Mouse (Mus musculus) brain, embryonic 14.5 days (tissue): ENCODE results near the gene Asb3. TPM values are rescaled to one million over a fixed set of nuclear protein-coding genes. Genes with fewer than 3 reads are reported as not detected.
"Not testable (repeated sequence)": the region's sequence is repeated elsewhere in the genome, so short reads cannot be mapped to it uniquely, and the experiment has no call there.

Source experiments
- DNase-seq: peaks from one replicate; pipeline ENCODE4 v3.0.0-alpha.2; 2011; ENCODE audit warnings: low read depth
- CTCF ChIP-seq: fragments of 200-500 bp; IDR thresholded peaks from 2 replicates; pipeline ENCODE4 v1.5.1; 2012; ENCODE audit warnings: inconsistent platforms, mild to moderate bottlenecking, moderate library complexity, borderline replicate concordance; ENCODE audit not compliant: insufficient read depth, insufficient read length; ENCODE audit errors: extremely low read depth
- POLR2A ChIP-seq: fragments of 200-500 bp; IDR thresholded peaks from 2 replicates; pipeline ENCODE4 v1.6.1; 2012; ENCODE audit warnings: mild to moderate bottlenecking, inconsistent platforms, borderline replicate concordance; ENCODE audit not compliant: poor library complexity, insufficient read depth, insufficient read length, severe bottlenecking; ENCODE audit errors: extremely low read depth
- polyA plus RNA-seq: library from polyadenylated mRNA; depleted of rRNA; stranded (reverse); fragments of >200 nt; gene quantifications from 2 replicates; pipeline ENCODE4 v1.2.3, GENCODE M21; 2012

Asb3 gene
- polyA plus RNA-seq, 1 experiment, result 11.4 TPM

DNA sequence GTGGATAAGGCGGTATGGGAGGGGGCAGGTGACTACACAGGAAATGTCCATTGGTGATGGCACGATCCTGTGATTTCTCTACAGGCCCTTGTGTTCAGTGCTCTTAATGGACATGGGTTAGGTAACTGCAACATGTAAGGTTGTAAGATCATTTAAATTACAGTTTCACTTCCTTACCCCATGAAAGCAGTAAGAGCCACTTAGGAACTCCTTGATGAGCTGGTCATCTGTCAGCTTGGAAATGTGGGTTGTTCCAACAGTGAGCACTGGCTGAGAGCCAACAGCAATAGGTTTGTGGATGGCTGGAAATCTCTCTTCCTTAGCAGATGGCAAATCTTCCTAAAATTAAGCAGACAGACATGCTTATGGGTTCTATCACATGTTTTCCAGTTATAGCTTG is 58.3 kb downstream of the Asb3 start:
- peak; percentile 12 for DNase-seq
- no peak for TF ChIP-seq POLR2A
- TF ChIP-seq CTCF, result no peak

- no peak for TF ChIP-seq POLR2A
- no peak for TF ChIP-seq CTCF
Observed at GRCm38 (mm10) chr11:30952829-30953228, 67.6 kb downstream of the Asb3 start.

DNA sequence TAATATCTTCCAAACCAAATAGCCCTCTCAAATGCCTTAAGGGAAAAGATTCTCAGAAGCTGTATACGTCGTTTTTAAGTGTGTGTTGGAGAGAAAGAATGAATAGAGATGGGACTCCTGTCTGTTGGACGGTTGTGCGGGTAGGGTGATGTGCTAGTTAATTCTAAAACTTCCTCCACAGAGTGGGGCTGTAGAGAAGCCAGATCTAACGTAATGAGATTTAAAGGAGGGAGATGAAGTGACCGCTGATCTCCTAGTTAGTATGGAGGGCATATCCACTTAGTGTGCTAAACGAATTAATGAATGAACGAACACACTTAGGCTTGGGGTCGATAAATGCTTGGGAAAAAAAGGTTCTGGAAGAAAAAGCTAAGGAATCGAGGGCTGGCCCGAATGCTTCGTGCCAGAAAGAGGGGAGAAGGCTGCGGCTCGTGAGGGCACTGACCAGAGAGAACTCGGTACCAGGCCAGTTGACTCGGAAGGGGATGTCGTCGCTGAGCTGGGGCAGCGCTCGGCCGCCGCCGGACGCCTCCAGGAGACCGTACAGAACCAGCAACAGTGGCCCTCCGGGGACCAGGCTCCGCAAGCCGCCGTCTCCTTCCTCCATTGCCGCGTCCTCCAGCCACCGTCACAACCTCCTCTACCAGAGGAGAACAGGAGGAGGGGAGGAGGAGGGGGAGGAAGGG is 68.4 kb downstream of the Asb3 start:
- TF ChIP-seq POLR2A (no peak), CTCF (no peak)
- DNase-seq, result peak; percentile 59

More at GRCm38 (mm10) chr11:30952829-30953228, 67.6 kb downstream of the Asb3 start:
- no peak for DNase-seq

GRCm38 (mm10) chr11:30954279-30954725 is 69.1 kb downstream of the Asb3 start, which contains the start of gene Erlec1:
Erlec1 (minus strand) TSS chr11:30954335.
- TF ChIP-seq CTCF, result no peak
- TF ChIP-seq POLR2A, result peak; percentile 67; the same call in 1 of the 2 replicates
- DNase-seq, result peak; percentile 98

DNA sequence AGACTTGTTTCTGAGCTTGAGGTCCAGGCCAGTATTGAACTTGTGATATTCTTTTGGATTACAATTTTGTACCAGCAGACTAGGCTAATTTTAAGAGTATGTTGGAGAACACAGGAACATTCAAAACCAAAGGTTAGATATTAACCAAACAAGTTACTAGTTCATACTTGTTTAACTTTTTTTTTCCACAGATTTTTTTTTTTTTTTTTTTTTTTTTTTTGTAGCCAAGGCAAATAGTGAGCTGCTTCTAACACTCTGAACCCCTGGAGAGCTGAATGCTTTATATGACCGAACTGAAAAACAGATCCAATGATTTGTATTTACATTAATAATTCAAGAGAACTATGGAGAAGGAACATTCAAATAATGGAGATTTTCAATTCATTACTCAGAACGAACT is 100.0 kb downstream of the Asb3 start:
- DNase-seq, result no peak
- no peak for TF ChIP-seq CTCF

DNA sequence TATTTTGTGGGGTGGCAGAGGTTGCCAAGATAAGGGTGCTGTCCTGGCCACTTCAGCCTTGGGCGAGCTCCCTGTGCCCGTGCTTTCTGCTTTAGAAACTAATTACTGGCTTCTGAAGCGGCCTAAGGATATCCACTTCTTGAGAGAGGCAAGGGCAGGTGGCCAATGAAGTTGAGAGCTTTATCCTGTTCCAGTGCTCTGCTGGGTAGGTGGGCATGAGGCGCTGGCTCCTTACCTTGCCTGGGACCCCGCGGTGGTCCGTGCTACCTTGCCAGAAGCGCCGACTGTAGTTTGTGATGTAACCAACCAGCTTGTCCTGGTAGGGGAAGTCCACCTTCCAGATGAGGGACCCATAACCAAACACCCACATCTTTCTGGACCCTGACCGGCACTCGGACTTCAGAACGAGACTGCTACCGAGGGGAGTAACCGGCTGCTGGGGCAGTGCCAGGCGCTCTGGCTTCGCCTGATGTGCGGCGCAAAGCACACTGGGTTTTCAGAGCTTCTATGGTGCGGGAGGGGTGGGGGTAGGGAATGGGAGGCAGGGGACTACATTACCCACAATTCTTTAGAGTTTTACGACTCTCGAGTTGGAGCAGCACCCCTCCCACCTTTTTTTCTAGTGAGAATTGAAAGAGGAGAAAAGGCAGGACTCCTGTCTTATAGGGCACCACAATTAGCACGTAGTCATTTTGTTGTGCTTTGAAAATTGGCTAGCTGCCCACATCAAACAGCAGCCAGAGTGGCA is 100.8 kb downstream of the Asb3 start, which contains the start of gene Chac2:
Gene Chac2, minus strand, starts transcription at position 474 of the 748 bp plus-strand sequence.
- DNase-seq, result peak; percentile 97
- TF ChIP-seq POLR2A (peak; percentile 58; the same call in 1 of the 2 replicates), CTCF (no peak)

- no peak for TF ChIP-seq POLR2A
- TF ChIP-seq CTCF, result no peak
- DNase-seq, result no peak
Observed at GRCm38 (mm10) chr11:30986625-30987017, 101.4 kb downstream of the Asb3 start.

- DNase-seq, result no peak
- TF ChIP-seq CTCF (no peak), POLR2A (no peak)
Observed at GRCm38 (mm10) chr11:30996670-30997069, 111.5 kb downstream of the Asb3 start.

GRCm38 (mm10) chr11:30998199-30998598 is 113.0 kb downstream of the Asb3 start:
- TF ChIP-seq POLR2A (no peak), CTCF (no peak)
- no peak for DNase-seq

- no peak for DNase-seq
- TF ChIP-seq CTCF (no peak), POLR2A (no peak)
Observed at GRCm38 (mm10) chr11:30998704-30999103, 113.5 kb downstream of the Asb3 start.

DNA sequence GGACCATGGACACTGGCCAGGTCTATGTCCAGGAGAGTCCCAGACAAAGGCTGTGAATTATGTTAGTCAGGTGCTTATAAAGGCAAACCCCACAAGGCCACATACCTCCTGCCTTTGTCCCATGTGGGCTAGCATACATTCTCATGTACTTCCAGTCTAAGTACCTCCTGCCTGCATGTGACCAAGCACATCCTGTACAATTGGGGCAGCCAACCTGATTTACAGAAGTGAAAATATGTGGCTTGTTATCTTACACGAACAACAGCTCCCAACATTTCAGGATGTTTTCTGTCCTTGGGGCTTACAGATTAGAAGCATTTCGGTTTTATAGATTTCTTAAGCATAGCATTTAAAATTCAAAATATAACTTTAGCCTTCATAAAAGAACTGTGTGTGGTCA is 114.8 kb downstream of the Asb3 start:
- no peak for DNase-seq
- TF ChIP-seq POLR2A (no peak), CTCF (no peak)

- no peak for DNase-seq
- TF ChIP-seq POLR2A, result no peak
- no peak for TF ChIP-seq CTCF
Observed at GRCm38 (mm10) chr11:31001169-31001908, 116.1 kb downstream of the Asb3 start.

DNA sequence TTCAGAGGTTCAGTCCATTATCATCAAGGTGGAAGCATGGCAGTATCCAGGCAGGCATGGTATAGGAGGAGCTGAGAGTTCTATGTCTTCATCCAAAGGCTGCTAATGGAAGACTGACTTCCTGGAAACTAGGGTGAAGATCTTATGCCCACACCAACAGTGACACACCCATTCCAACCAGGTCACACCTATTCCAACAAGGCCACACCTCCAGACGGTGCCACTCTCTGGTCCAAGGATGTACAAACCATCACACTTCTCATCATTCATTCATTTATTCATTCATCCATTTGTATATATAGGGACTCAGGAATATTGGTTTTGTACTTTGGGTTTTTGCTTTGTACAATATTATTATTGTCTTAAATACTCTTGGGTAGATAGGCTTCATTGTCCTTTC is 124.5 kb downstream of the Asb3 start:
- DNase-seq, result not testable (repeated sequence)

- not testable (repeated sequence) for DNase-seq
Observed at GRCm38 (mm10) chr11:31017466-31017865, 132.2 kb downstream of the Asb3 start.
